Mouse (Mus musculus): Measurements from ENCODE around the gene Fbxw11. TPM values are rescaled to one million over a fixed set of nuclear protein-coding genes. Genes with fewer than 3 reads are reported as not detected.

Fbxw11 gene
- polyA plus RNA-seq, 1 experiment, result 47.9 TPM

DNA sequence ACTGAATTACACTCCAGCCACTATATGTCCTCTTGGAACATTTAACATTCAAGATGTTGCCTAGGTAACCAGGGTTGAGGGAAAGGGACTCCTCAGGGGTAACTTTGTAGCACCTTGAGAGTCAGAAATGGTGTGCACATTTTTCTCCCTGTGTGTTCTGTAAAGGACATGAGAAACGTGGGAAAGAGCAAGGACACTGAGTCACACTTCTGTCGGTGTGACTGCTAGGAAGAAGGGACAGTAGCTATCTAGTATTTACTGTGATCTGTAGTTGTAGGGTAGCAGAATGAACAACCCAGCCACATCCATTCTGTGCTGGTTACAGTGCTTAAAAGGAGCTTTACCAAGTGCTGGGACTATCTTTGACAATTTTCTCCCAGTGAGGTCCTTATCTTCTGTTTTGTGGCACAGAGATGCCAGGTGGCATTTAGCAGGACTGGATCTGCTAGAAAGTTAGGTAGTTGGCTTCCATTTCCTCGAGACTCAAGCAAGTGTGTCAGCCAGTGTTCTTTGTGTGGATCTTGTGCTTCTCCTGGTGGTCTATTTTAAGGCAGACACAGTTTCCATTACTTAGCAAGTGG, 57.5 kb downstream of the Fbxw11 start:
- H3K27ac ChIP-seq (ENCODE audit: insufficient read depth, low read depth, low read length), result no peak overlapping the region
- no peak for TF ChIP-seq POLR2A (IDR thresholded peaks at IDR 0.05; ENCODE audit: borderline replicate concordance, low read depth, low read length)
- TF ChIP-seq CTCF (IDR thresholded peaks at IDR 0.05; ENCODE audit: low read depth, low read length), result no peak
- no peak overlapping the region for H3K4me3 ChIP-seq (ENCODE audit: insufficient read depth, low read length)
- peaks cover 33% of the 10 kb centered on the region for H3K4me1 ChIP-seq (ENCODE audit: control insufficient read depth, insufficient read depth, low read length)

DNA sequence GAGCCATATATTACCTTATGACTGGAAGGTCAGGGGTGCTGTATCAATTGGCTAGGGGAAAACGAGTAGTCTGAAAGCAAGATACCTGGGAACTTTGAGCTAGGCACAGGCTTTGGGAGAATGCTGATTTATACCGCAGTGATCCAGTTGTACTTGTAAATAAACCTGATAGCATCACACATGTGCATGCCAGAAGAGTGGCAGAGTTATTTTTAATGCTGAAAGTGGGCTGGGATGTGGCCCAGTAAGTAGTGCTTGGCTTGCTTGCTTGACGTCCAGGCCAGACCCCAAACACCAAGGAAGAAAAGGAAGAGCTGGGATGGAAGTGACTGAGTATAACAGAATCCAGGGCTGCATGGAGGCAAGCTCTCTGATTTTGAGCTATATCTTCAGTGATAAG, 59.0 kb downstream of the Fbxw11 start:
- Histone ChIP-seq H3K4me1 (ENCODE audit: control insufficient read depth, insufficient read depth, low read length) (peaks cover 33% of the 10 kb centered on the region), H3K27ac (ENCODE audit: insufficient read depth, low read depth, low read length) (no peak overlapping the region), H3K4me3 (ENCODE audit: insufficient read depth, low read length) (no peak overlapping the region)
- TF ChIP-seq CTCF (IDR thresholded peaks at IDR 0.05; ENCODE audit: low read depth, low read length), result no peak
- no peak for TF ChIP-seq POLR2A (IDR thresholded peaks at IDR 0.05; ENCODE audit: borderline replicate concordance, low read depth, low read length)

- H3K4me1 ChIP-seq (ENCODE audit: control insufficient read depth, insufficient read depth, low read length), result peaks cover 31% of the 10 kb centered on the region
- H3K4me3 ChIP-seq (ENCODE audit: insufficient read depth, low read length), result no peak overlapping the region
- no peak for TF ChIP-seq CTCF (IDR thresholded peaks at IDR 0.05; ENCODE audit: low read depth, low read length)
- H3K27ac ChIP-seq (ENCODE audit: insufficient read depth, low read depth, low read length), result no peak overlapping the region
Observed at GRCm38 (mm10) chr11:32704241-32704890, 61.8 kb downstream of the Fbxw11 start.

- Histone ChIP-seq H3K4me3 (ENCODE audit: insufficient read depth, low read length) (no peak overlapping the region), H3K4me1 (ENCODE audit: control insufficient read depth, insufficient read depth, low read length) (peaks cover 28% of the 10 kb centered on the region), H3K27ac (ENCODE audit: insufficient read depth, low read depth, low read length) (no peak overlapping the region)
- TF ChIP-seq CTCF (IDR thresholded peaks at IDR 0.05; ENCODE audit: low read depth, low read length), result no peak
- TF ChIP-seq POLR2A (IDR thresholded peaks at IDR 0.05; ENCODE audit: borderline replicate concordance, low read depth, low read length), result no peak
Observed at GRCm38 (mm10) chr11:32706406-32706993, 64.0 kb downstream of the Fbxw11 start.

GRCm38 (mm10) chr11:32707481-32707880, 65.0 kb downstream of the Fbxw11 start:
- Histone ChIP-seq H3K4me3 (ENCODE audit: insufficient read depth, low read length) (no peak overlapping the region), H3K27ac (ENCODE audit: insufficient read depth, low read depth, low read length) (no peak overlapping the region), H3K4me1 (ENCODE audit: control insufficient read depth, insufficient read depth, low read length) (peaks cover 26% of the 10 kb centered on the region)
- TF ChIP-seq CTCF (IDR thresholded peaks at IDR 0.05; ENCODE audit: low read depth, low read length) (no peak), POLR2A (IDR thresholded peaks at IDR 0.05; ENCODE audit: borderline replicate concordance, low read depth, low read length) (no peak)

DNA sequence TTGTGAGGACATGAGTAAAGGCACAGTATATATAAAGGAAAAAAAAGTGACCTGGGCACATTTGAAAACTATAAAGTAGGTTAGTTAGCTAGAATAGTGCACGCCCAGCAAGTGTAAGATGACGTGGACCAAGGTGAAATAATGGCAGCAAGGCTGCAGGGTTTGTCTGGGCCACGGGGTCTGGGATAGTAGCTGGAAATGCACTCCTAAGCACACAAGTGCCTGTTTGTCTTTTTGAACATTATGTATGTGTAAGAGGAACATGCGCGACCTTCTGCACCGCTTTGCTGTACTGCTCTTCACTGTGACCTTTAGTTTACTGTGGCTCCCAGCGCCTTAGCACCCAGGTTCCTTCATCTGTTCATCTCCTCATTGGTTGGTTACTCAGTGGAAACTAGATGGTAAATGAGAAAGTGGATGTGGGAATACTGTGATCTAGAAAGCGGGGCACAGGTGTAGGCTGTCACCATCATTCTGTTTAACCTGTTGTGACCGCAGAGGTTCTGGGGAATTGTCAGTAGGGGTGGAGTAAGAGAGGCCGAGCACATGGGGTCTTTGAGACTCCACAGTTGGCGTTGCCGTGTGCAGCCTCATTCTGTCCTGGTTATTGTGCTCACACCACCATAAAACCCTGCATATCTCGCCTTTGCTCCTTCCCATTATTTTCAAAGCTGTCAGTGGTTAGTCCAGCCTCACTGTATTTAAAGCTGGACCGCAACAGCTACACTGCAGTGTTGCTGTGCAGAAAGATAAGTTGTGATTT, 66.4 kb downstream of the Fbxw11 start:
- TF ChIP-seq POLR2A (IDR thresholded peaks at IDR 0.05; ENCODE audit: borderline replicate concordance, low read depth, low read length), result no peak
- TF ChIP-seq CTCF (IDR thresholded peaks at IDR 0.05; ENCODE audit: low read depth, low read length), result no peak
- Histone ChIP-seq H3K27ac (ENCODE audit: insufficient read depth, low read depth, low read length) (no peak overlapping the region), H3K4me1 (ENCODE audit: control insufficient read depth, insufficient read depth, low read length) (peaks cover 22% of the 10 kb centered on the region), H3K4me3 (ENCODE audit: insufficient read depth, low read length) (no peak overlapping the region)

GRCm38 (mm10) chr11:32709563-32709962, 67.0 kb downstream of the Fbxw11 start:
- TF ChIP-seq POLR2A (IDR thresholded peaks at IDR 0.05; ENCODE audit: borderline replicate concordance, low read depth, low read length) (no peak), CTCF (IDR thresholded peaks at IDR 0.05; ENCODE audit: low read depth, low read length) (no peak)
- no peak overlapping the region for H3K27ac ChIP-seq (ENCODE audit: insufficient read depth, low read depth, low read length)
- H3K4me1 ChIP-seq (ENCODE audit: control insufficient read depth, insufficient read depth, low read length), result peaks cover 18% of the 10 kb centered on the region
- no peak overlapping the region for H3K4me3 ChIP-seq (ENCODE audit: insufficient read depth, low read length)

DNA sequence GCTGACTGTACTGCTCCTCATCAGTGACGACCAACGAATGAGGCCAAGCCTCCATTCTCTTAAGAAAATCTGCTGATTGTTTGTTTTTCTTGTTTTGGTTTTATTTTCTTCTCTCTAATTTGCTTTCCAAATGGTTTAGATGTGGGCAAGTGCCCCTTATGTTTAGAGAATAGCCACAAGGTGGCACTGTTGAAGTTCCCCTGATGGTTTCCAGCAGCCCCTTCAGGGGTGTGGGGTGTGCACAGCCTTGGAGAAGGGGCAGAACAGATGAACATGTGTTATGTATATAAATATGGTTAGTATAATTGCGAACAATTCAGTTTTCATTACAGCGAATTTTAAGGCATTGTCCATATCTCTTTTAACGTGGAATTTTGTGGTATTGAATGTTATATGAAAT, 71.7 kb downstream of the Fbxw11 start:
- TF ChIP-seq POLR2A (IDR thresholded peaks at IDR 0.05; ENCODE audit: borderline replicate concordance, low read depth, low read length) (no peak), CTCF (IDR thresholded peaks at IDR 0.05; ENCODE audit: low read depth, low read length) (peak; percentile 91)
- no peak overlapping the region for H3K27ac ChIP-seq (ENCODE audit: insufficient read depth, low read depth, low read length)
- H3K4me1 ChIP-seq (ENCODE audit: control insufficient read depth, insufficient read depth, low read length), result peaks cover 18% of the 10 kb centered on the region
- H3K4me3 ChIP-seq (ENCODE audit: insufficient read depth, low read length), result no peak overlapping the region

DNA sequence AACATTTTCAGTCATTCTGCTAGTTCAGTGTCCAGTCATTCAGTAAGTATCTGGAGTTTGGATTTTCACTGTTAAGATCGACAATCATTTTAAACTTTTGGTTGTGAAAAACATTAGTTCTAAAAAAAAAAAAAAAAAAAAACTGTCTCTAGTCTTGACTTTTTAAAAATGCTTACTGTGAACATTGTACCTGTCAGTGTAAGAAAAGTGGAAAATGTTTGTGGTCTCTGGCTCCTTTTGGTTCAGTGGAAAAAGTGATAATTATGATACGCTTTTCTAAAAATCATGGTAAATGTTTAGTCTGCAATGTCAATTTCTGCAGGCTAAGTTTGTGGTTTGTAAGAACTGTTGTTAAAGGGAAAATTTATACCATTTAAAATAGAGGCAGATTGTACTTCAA, 72.4 kb downstream of the Fbxw11 start:
- Histone ChIP-seq H3K4me3 (ENCODE audit: insufficient read depth, low read length) (no peak overlapping the region), H3K27ac (ENCODE audit: insufficient read depth, low read depth, low read length) (no peak overlapping the region), H3K4me1 (ENCODE audit: control insufficient read depth, insufficient read depth, low read length) (peaks cover 18% of the 10 kb centered on the region)
- TF ChIP-seq POLR2A (IDR thresholded peaks at IDR 0.05; ENCODE audit: borderline replicate concordance, low read depth, low read length) (no peak), CTCF (IDR thresholded peaks at IDR 0.05; ENCODE audit: low read depth, low read length) (no peak)

- Histone ChIP-seq H3K4me1 (ENCODE audit: control insufficient read depth, insufficient read depth, low read length) (peaks cover 18% of the 10 kb centered on the region), H3K27ac (ENCODE audit: insufficient read depth, low read depth, low read length) (no peak overlapping the region), H3K4me3 (ENCODE audit: insufficient read depth, low read length) (no peak overlapping the region)
- TF ChIP-seq POLR2A (IDR thresholded peaks at IDR 0.05; ENCODE audit: borderline replicate concordance, low read depth, low read length) (no peak), CTCF (IDR thresholded peaks at IDR 0.05; ENCODE audit: low read depth, low read length) (no peak)
Observed at GRCm38 (mm10) chr11:32715495-32715894, 73.0 kb downstream of the Fbxw11 start.
